Mouse (Mus musculus): ENCODE results near the gene Cfap54. TPM values are rescaled to one million over a fixed set of nuclear protein-coding genes. Genes with fewer than 3 reads are reported as not detected.

The Cfap54 gene
- polyA plus RNA-seq, 1 experiment, result 0.01 TPM

- Histone ChIP-seq H3K36me3 (ENCODE audit: control insufficient read depth, insufficient read depth) (no peaks in the 10 kb centered on the region), H3K27me3 (ENCODE audit: control insufficient read depth, insufficient read depth, insufficient read length) (no peaks in the 10 kb centered on the region), H3K79me3 (ENCODE audit: low read depth) (no peaks in the 10 kb centered on the region), H3K79me2 (ENCODE audit: control insufficient read depth, insufficient read depth) (no peaks in the 10 kb centered on the region), H3ac (ENCODE audit: control insufficient read depth, insufficient read length, low read depth) (no peak overlapping the region), H3K4me3 (ENCODE audit: insufficient read depth, poor library complexity, severe bottlenecking) (no peak overlapping the region)
- TF ChIP-seq USF1 (IDR thresholded peaks at IDR 0.05; ENCODE audit: low read depth) (no peak), FOSL1 (IDR thresholded peaks at IDR 0.05; ENCODE audit: insufficient read depth, low read length, poor library complexity, severe bottlenecking) (no peak), MYOD1 (IDR thresholded peaks at IDR 0.05; ENCODE audit: control insufficient read depth, insufficient read length, low read depth) (no peak), MYOG (IDR thresholded peaks at IDR 0.05; ENCODE audit: control insufficient read depth, extremely low read depth, insufficient read length) (no peak), CTCF (IDR thresholded peaks at IDR 0.05; ENCODE audit: control insufficient read depth, insufficient read depth, insufficient read length) (no peak), MAX (IDR thresholded peaks at IDR 0.05) (no peak), CEBPB (IDR thresholded peaks at IDR 0.05; ENCODE audit: low read depth) (no peak)
These were observed 259.9 kb downstream of the Cfap54 start for GRCm38 (mm10) chr10:92821499-92821898.

- no peaks in the 10 kb centered on the region for H3K36me3 ChIP-seq (ENCODE audit: control insufficient read depth, insufficient read depth)
- no peak for TF ChIP-seq MYOG (IDR thresholded peaks at IDR 0.05; ENCODE audit: control insufficient read depth, extremely low read depth, insufficient read length)
- no peak for TF ChIP-seq CEBPB (IDR thresholded peaks at IDR 0.05; ENCODE audit: low read depth)
- no peak for TF ChIP-seq CTCF (IDR thresholded peaks at IDR 0.05; ENCODE audit: control insufficient read depth, insufficient read depth, insufficient read length)
- TF ChIP-seq MAX (IDR thresholded peaks at IDR 0.05), result no peak
- TF ChIP-seq USF1 (IDR thresholded peaks at IDR 0.05; ENCODE audit: low read depth), result no peak
- TF ChIP-seq FOSL1 (IDR thresholded peaks at IDR 0.05; ENCODE audit: insufficient read depth, low read length, poor library complexity, severe bottlenecking), result no peak
- TF ChIP-seq MYOD1 (IDR thresholded peaks at IDR 0.05; ENCODE audit: control insufficient read depth, insufficient read length, low read depth), result no peak
- H3K4me3 ChIP-seq (ENCODE audit: insufficient read depth, poor library complexity, severe bottlenecking), result no peak overlapping the region
- no peaks in the 10 kb centered on the region for H3K27me3 ChIP-seq (ENCODE audit: control insufficient read depth, insufficient read depth, insufficient read length)
- H3K79me3 ChIP-seq (ENCODE audit: low read depth), result no peaks in the 10 kb centered on the region
- no peak overlapping the region for H3ac ChIP-seq (ENCODE audit: control insufficient read depth, insufficient read length, low read depth)
- no peaks in the 10 kb centered on the region for H3K79me2 ChIP-seq (ENCODE audit: control insufficient read depth, insufficient read depth)
These were observed 263.2 kb downstream of the Cfap54 start for GRCm38 (mm10) chr10:92818190-92818589.

- H3K79me2 ChIP-seq (ENCODE audit: control insufficient read depth, insufficient read depth), result no peaks in the 10 kb centered on the region
- no peaks in the 10 kb centered on the region for H3K79me3 ChIP-seq (ENCODE audit: low read depth)
- no peak overlapping the region for H3K4me3 ChIP-seq (ENCODE audit: insufficient read depth, poor library complexity, severe bottlenecking)
- no peaks in the 10 kb centered on the region for H3K27me3 ChIP-seq (ENCODE audit: control insufficient read depth, insufficient read depth, insufficient read length)
- H3K36me3 ChIP-seq (ENCODE audit: control insufficient read depth, insufficient read depth), result no peaks in the 10 kb centered on the region
- H3ac ChIP-seq (ENCODE audit: control insufficient read depth, insufficient read length, low read depth), result no peak overlapping the region
- TF ChIP-seq CTCF (IDR thresholded peaks at IDR 0.05; ENCODE audit: control insufficient read depth, insufficient read depth, insufficient read length) (no peak), MYOG (IDR thresholded peaks at IDR 0.05; ENCODE audit: control insufficient read depth, extremely low read depth, insufficient read length) (no peak), FOSL1 (IDR thresholded peaks at IDR 0.05; ENCODE audit: insufficient read depth, low read length, poor library complexity, severe bottlenecking) (no peak), MAX (IDR thresholded peaks at IDR 0.05) (no peak), USF1 (IDR thresholded peaks at IDR 0.05; ENCODE audit: low read depth) (no peak), MYOD1 (IDR thresholded peaks at IDR 0.05; ENCODE audit: control insufficient read depth, insufficient read length, low read depth) (no peak), CEBPB (IDR thresholded peaks at IDR 0.05; ENCODE audit: low read depth) (no peak)
These were observed 264.5 kb downstream of the Cfap54 start for GRCm38 (mm10) chr10:92816903-92817302.

GRCm38 (mm10) chr10:92810894-92811293, 270.5 kb downstream of the Cfap54 start:
- Histone ChIP-seq H3ac (ENCODE audit: control insufficient read depth, insufficient read length, low read depth) (no peak overlapping the region), H3K79me3 (ENCODE audit: low read depth) (no peaks in the 10 kb centered on the region), H3K27me3 (ENCODE audit: control insufficient read depth, insufficient read depth, insufficient read length) (no peaks in the 10 kb centered on the region), H3K79me2 (ENCODE audit: control insufficient read depth, insufficient read depth) (no peaks in the 10 kb centered on the region), H3K4me3 (ENCODE audit: insufficient read depth, poor library complexity, severe bottlenecking) (no peak overlapping the region), H3K36me3 (ENCODE audit: control insufficient read depth, insufficient read depth) (no peaks in the 10 kb centered on the region)
- TF ChIP-seq MAX (IDR thresholded peaks at IDR 0.05) (no peak), USF1 (IDR thresholded peaks at IDR 0.05; ENCODE audit: low read depth) (no peak), CTCF (IDR thresholded peaks at IDR 0.05; ENCODE audit: control insufficient read depth, insufficient read depth, insufficient read length) (no peak), MYOG (IDR thresholded peaks at IDR 0.05; ENCODE audit: control insufficient read depth, extremely low read depth, insufficient read length) (no peak), MYOD1 (IDR thresholded peaks at IDR 0.05; ENCODE audit: control insufficient read depth, insufficient read length, low read depth) (no peak), FOSL1 (IDR thresholded peaks at IDR 0.05; ENCODE audit: insufficient read depth, low read length, poor library complexity, severe bottlenecking) (no peak), CEBPB (IDR thresholded peaks at IDR 0.05; ENCODE audit: low read depth) (no peak)

- TF ChIP-seq FOSL1 (IDR thresholded peaks at IDR 0.05; ENCODE audit: insufficient read depth, low read length, poor library complexity, severe bottlenecking) (no peak), CTCF (IDR thresholded peaks at IDR 0.05; ENCODE audit: control insufficient read depth, insufficient read depth, insufficient read length) (no peak), MYOG (IDR thresholded peaks at IDR 0.05; ENCODE audit: control insufficient read depth, extremely low read depth, insufficient read length) (no peak), MAX (IDR thresholded peaks at IDR 0.05) (no peak), USF1 (IDR thresholded peaks at IDR 0.05; ENCODE audit: low read depth) (no peak), CEBPB (IDR thresholded peaks at IDR 0.05; ENCODE audit: low read depth) (no peak), MYOD1 (IDR thresholded peaks at IDR 0.05; ENCODE audit: control insufficient read depth, insufficient read length, low read depth) (no peak)
- no peaks in the 10 kb centered on the region for H3K79me2 ChIP-seq (ENCODE audit: control insufficient read depth, insufficient read depth)
- no peak overlapping the region for H3K4me3 ChIP-seq (ENCODE audit: insufficient read depth, poor library complexity, severe bottlenecking)
- no peaks in the 10 kb centered on the region for H3K36me3 ChIP-seq (ENCODE audit: control insufficient read depth, insufficient read depth)
- no peaks in the 10 kb centered on the region for H3K27me3 ChIP-seq (ENCODE audit: control insufficient read depth, insufficient read depth, insufficient read length)
- no peaks in the 10 kb centered on the region for H3K79me3 ChIP-seq (ENCODE audit: low read depth)
- no peak overlapping the region for H3ac ChIP-seq (ENCODE audit: control insufficient read depth, insufficient read length, low read depth)
These were observed 289.5 kb downstream of the Cfap54 start for GRCm38 (mm10) chr10:92791908-92792307.

GRCm38 (mm10) chr10:92791531-92791900, 289.9 kb downstream of the Cfap54 start:
- no peak overlapping the region for H3ac ChIP-seq (ENCODE audit: control insufficient read depth, insufficient read length, low read depth)
- no peaks in the 10 kb centered on the region for H3K27me3 ChIP-seq (ENCODE audit: control insufficient read depth, insufficient read depth, insufficient read length)
- no peaks in the 10 kb centered on the region for H3K79me2 ChIP-seq (ENCODE audit: control insufficient read depth, insufficient read depth)
- no peaks in the 10 kb centered on the region for H3K36me3 ChIP-seq (ENCODE audit: control insufficient read depth, insufficient read depth)
- no peaks in the 10 kb centered on the region for H3K79me3 ChIP-seq (ENCODE audit: low read depth)
- no peak for TF ChIP-seq FOSL1 (IDR thresholded peaks at IDR 0.05; ENCODE audit: insufficient read depth, low read length, poor library complexity, severe bottlenecking)
- TF ChIP-seq MYOD1 (IDR thresholded peaks at IDR 0.05; ENCODE audit: control insufficient read depth, insufficient read length, low read depth), result no peak
- no peak for TF ChIP-seq MYOG (IDR thresholded peaks at IDR 0.05; ENCODE audit: control insufficient read depth, extremely low read depth, insufficient read length)
- no peak for TF ChIP-seq CTCF (IDR thresholded peaks at IDR 0.05; ENCODE audit: control insufficient read depth, insufficient read depth, insufficient read length)
- no peak for TF ChIP-seq MAX (IDR thresholded peaks at IDR 0.05)
- no peak for TF ChIP-seq USF1 (IDR thresholded peaks at IDR 0.05; ENCODE audit: low read depth)
- no peak for TF ChIP-seq CEBPB (IDR thresholded peaks at IDR 0.05; ENCODE audit: low read depth)
- no peak overlapping the region for H3K4me3 ChIP-seq (ENCODE audit: insufficient read depth, poor library complexity, severe bottlenecking)

Measured in C2C12 (cell line).